Mouse (Mus musculus) midbrain, embryonic 16.5 days (tissue): ENCODE data around the gene Zfp787. TPM values are rescaled to one million over a fixed set of nuclear protein-coding genes. Genes with fewer than 3 reads are reported as not detected.
"Not testable (repeated sequence)": the region's sequence is repeated elsewhere in the genome, so short reads cannot be mapped to it uniquely, and the experiment has no call there.

Source experiments
- ATAC-seq: fragments of 200-750 bp; cut with Nextera tagmentation; 2 replicates; pipeline ENCODE4 v1.8.0; 2017; ENCODE audit warnings: moderate TSS enrichment
- H3K27ac ChIP-seq: fragments of 300-500 bp; sonication (generic); 2 replicates; pipeline ENCODE4 v1.5.1; 2014; ENCODE audit warnings: mild to moderate bottlenecking, low read length, mixed read lengths
- H3K27me3 ChIP-seq: fragments of 300-500 bp; sonication (generic); 2 replicates; pipeline ENCODE4 v1.6.1; 2014; ENCODE audit warnings: low read depth, low read length, mixed read lengths; ENCODE audit not compliant: control insufficient read depth, insufficient read depth
- H3K36me3 ChIP-seq: fragments of 300-500 bp; sonication (generic); 2 replicates; pipeline ENCODE4 v1.6.1; 2014; ENCODE audit warnings: mild to moderate bottlenecking, low read length, moderate library complexity, mixed read lengths; ENCODE audit not compliant: control insufficient read depth, insufficient read depth
- H3K4me1 ChIP-seq: fragments of 300-500 bp; sonication (generic); 2 replicates; pipeline ENCODE4 v1.6.1; 2014; ENCODE audit warnings: mild to moderate bottlenecking, low read length, mixed read lengths; ENCODE audit not compliant: control insufficient read depth, insufficient read depth
- H3K4me2 ChIP-seq: fragments of 300-500 bp; sonication (generic); 2 replicates; pipeline ENCODE4 v1.6.1; 2014; ENCODE audit warnings: mild to moderate bottlenecking, low read length, mixed read lengths
- H3K4me3 ChIP-seq: fragments of 300-500 bp; sonication (generic); 2 replicates; pipeline ENCODE4 v1.5.1; 2014; ENCODE audit warnings: low read depth, mild to moderate bottlenecking, low read length, moderate library complexity, mixed read lengths
- H3K9ac ChIP-seq: fragments of 300-500 bp; sonication (generic); 2 replicates; pipeline ENCODE4 v1.6.1; 2014; ENCODE audit warnings: low read depth, low read length, mixed read lengths
- H3K9me3 ChIP-seq: fragments of 300-500 bp; sonication (generic); replicated peaks from 2 replicates; pipeline ENCODE4 v1.6.1; 2014; ENCODE audit warnings: mild to moderate bottlenecking, low read length, mixed read lengths; ENCODE audit not compliant: control insufficient read depth, poor library complexity, severe bottlenecking
- WGBS: fragments of 180-500 bp; shearing (Covaris S2); extraction: QIAGEN DNeasy Blood & Tissue Kit; methylation state at CpG from one replicate; pipeline ENCODE4 v1.1.7; 2014; 5-methylcytosine and 5-hydroxymethylcytosine counted together
- polyA plus RNA-seq: library from polyadenylated mRNA; unstranded; fragments of >200 nt; fragmentation: Nextera tagmentation; extraction: Ambion mirVana; gene quantifications from 2 replicates; pipeline ENCODE4 v1.2.1, GENCODE M21; 2015

The Zfp787 gene
- polyA plus RNA-seq, 1 experiment from 2014 or later, result 23.1 TPM

DNA sequence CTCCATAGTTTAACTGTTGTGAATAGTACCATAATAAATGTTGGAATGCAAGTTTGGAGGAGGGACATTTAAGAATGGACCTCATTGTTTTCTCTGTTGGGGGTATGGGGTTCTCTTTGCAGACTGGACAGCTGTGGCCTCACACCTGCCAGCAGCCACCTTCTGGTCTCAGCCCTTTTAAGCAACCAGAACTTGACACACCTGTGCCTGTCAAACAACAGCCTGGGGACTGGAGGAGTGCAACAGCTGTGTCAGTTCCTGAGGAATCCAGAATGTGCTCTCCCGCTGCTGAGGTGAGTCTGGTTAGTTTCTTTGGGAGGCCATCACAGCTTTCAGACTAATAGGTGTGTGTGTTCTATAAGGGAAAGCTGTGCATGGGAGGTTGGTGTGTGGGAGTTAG is 34.7 kb downstream of the Zfp787 start:
- H3K4me1 ChIP-seq, H3K36me3 ChIP-seq, H3K9me3 ChIP-seq, H3K27me3 ChIP-seq, H3K4me3 ChIP-seq, ATAC-seq, H3K27ac ChIP-seq, H3K4me2 ChIP-seq, H3K9ac ChIP-seq: not testable (repeated sequence)
- 83% methylated on average over 1 of the region's 1 CpGs for WGBS

DNA sequence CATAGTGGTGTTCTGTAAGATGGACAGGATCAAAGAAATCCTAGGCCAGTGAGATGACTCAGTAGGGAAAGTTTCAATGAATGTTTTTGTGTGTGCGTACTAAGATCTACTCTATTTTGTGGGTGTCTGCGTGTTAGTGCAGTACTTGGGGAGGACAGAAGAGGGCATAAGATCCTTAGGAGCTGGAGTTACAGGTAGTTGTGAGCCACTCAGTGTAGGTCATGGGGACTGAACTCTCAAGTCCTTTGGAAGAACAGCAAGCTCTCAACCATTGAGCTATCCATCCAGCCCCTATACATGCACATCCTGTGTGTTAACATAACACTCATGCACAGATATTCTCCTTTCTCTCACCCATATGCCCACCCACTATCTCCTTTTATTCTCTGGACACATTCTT is 35.7 kb downstream of the Zfp787 start:
- WGBS, result 77% methylated on average over 2 of the region's 2 CpGs
- not testable (repeated sequence) for ATAC-seq, H3K4me1 ChIP-seq

DNA sequence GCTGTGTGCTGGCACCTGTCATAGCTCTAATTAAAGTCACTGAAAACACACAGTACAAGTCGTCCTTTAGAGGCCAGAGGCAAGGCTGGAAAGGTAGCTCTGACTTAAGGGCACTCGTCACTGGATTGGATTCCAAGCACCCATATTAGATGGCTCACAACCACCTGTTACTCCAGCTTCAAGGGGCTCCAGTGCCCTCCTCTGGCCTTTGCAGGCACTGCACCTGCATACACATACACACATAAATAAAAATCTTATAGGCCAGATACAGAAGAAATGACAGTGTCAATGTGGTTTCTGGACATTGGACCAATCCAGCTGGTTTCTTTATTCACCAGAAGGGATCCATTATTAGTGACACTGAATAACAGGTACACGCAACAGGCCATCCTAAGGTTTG is 36.3 kb downstream of the Zfp787 start:
- 76% methylated on average over 3 of the region's 3 CpGs for WGBS
- no peaks in the 10 kb centered on the region for H3K36me3 ChIP-seq
- no peak overlapping the region for H3K9ac ChIP-seq
- H3K27ac ChIP-seq, result no peak overlapping the region
- no peaks in the 10 kb centered on the region for H3K4me1 ChIP-seq
- no peaks in the 10 kb centered on the region for H3K9me3 ChIP-seq
- no peaks in the 10 kb centered on the region for H3K27me3 ChIP-seq
- H3K4me2 ChIP-seq, result no peak overlapping the region
- H3K4me3 ChIP-seq, result no peak overlapping the region
- ATAC-seq, result no peak

More for the DNA sequence above, 35.7 kb downstream of the Zfp787 start:
- not testable (repeated sequence) for H3K27ac ChIP-seq, H3K9me3 ChIP-seq, H3K4me3 ChIP-seq, H3K4me2 ChIP-seq, H3K27me3 ChIP-seq, H3K36me3 ChIP-seq, H3K9ac ChIP-seq

Other genes starting within 250 kb of the Zfp787 start
- not detected in 2 replicates for gene Vmn1r65, start 145.0 kb downstream of the Zfp787 start, polyA plus RNA-seq
- not detected in 2 replicates for gene Nlrp4c, start 110.8 kb downstream of the Zfp787 start, polyA plus RNA-seq
- gene Zfp444, start 16.2 kb upstream of the Zfp787 start, polyA plus RNA-seq, result 94.9 and 95.7 TPM in 2 replicates
- not detected in 2 replicates for gene Galp, start 41.1 kb upstream of the Zfp787 start, polyA plus RNA-seq
- not detected in 2 replicates for gene Zscan5b, start 66.3 kb upstream of the Zfp787 start, polyA plus RNA-seq
- gene Epp13, start 96.7 kb upstream of the Zfp787 start, polyA plus RNA-seq, result not detected in 2 replicates
- 14.9 and 17.7 TPM in 2 replicates for gene Zfp667, start 130.6 kb upstream of the Zfp787 start, polyA plus RNA-seq
- gene Zfp583, start 175.3 kb upstream of the Zfp787 start, polyA plus RNA-seq, result 16.9 and 17.4 TPM in 2 replicates
- 8.6 TPM in 2 replicates for gene Gm3854, start 187.8 kb upstream of the Zfp787 start, polyA plus RNA-seq
- gene Zfp78, start 207.3 kb upstream of the Zfp787 start, polyA plus RNA-seq, result 7.3 and 7.9 TPM in 2 replicates
- gene Zfp28, start 227.3 kb upstream of the Zfp787 start, polyA plus RNA-seq, result 13.1 and 17.2 TPM in 2 replicates
- gene Smim17, start 242.7 kb upstream of the Zfp787 start, polyA plus RNA-seq, result 5.8 and 7.7 TPM in 2 replicates